Mouse (Mus musculus) myocyte (in vitro differentiated cells): Measurements from ENCODE around the gene Retnlb. TPM values are rescaled to one million over a fixed set of nuclear protein-coding genes. Genes with fewer than 3 reads are reported as not detected.

Experiments used
- H3K27me3 ChIP-seq: one replicate; pipeline ENCODE4 v1.6.1; 2011; ENCODE audit not compliant: control insufficient read depth, insufficient read depth, insufficient read length
- H3K36me3 ChIP-seq: one replicate; pipeline ENCODE4 v1.6.1; 2011; ENCODE audit not compliant: control insufficient read depth, insufficient read depth
- H3K4me2 ChIP-seq: one replicate; pipeline ENCODE4 v1.6.1; 2011; ENCODE audit warnings: low read depth, control low read depth
- H3K4me3 ChIP-seq: one replicate; pipeline ENCODE4 v1.5.1; 2011; ENCODE audit warnings: mild to moderate bottlenecking, control low read depth, moderate library complexity
- H3K79me2 ChIP-seq: one replicate; pipeline ENCODE4 v1.6.1; 2011; ENCODE audit not compliant: control insufficient read depth, insufficient read depth
- H3ac ChIP-seq: one replicate; pipeline ENCODE4 v1.6.1; 2011; ENCODE audit not compliant: control insufficient read depth, insufficient read length
- CEBPB ChIP-seq: IDR thresholded peaks from 2 replicates; pipeline ENCODE4 v1.6.1; 2011; ENCODE audit warnings: mild to moderate bottlenecking, moderate library complexity; ENCODE audit not compliant: poor library complexity, insufficient read depth, severe bottlenecking
- E2F4 ChIP-seq: IDR thresholded peaks from one replicate; pipeline ENCODE4 v1.6.1; 2011; ENCODE audit warnings: mild to moderate bottlenecking, control low read depth, moderate library complexity; ENCODE audit not compliant: insufficient read depth
- MAX ChIP-seq: IDR thresholded peaks from one replicate; pipeline ENCODE4 v1.6.1; 2011; ENCODE audit warnings: low read depth, mild to moderate bottlenecking, control low read depth
- MYOD1 ChIP-seq, 3 experiments: IDR thresholded peaks; one replicate each; pipeline ENCODE4 v1.6.1; 2011; ENCODE audit warnings: control low read depth in 2 of 3, low read depth in 2 of 3, mild to moderate bottlenecking in 2 of 3, moderate library complexity in 1 of 3; ENCODE audit not compliant: insufficient read length in 2 of 3, control insufficient read depth in 1 of 3
- MYOG ChIP-seq, 3 experiments: IDR thresholded peaks; one replicate each; pipeline ENCODE4 v1.6.1; 2011; ENCODE audit warnings: control low read depth in 2 of 3, low read depth in 2 of 3, mild to moderate bottlenecking in 2 of 3; ENCODE audit not compliant: insufficient read length in 2 of 3, control insufficient read depth in 1 of 3, insufficient read depth in 1 of 3
- POLR2A ChIP-seq: IDR thresholded peaks from one replicate; pipeline ENCODE4 v1.6.1; 2011; ENCODE audit warnings: low read depth, mild to moderate bottlenecking, control low read depth, moderate library complexity; ENCODE audit not compliant: insufficient read length
- POLR2AphosphoS2 ChIP-seq: IDR thresholded peaks from one replicate; pipeline ENCODE4 v1.6.1; 2011; ENCODE audit warnings: low read depth, control low read depth; ENCODE audit not compliant: insufficient read length
- REST ChIP-seq: IDR thresholded peaks from one replicate; pipeline ENCODE4 v1.6.1; 2011; ENCODE audit warnings: mild to moderate bottlenecking, control low read depth, moderate library complexity; ENCODE audit not compliant: insufficient read depth, insufficient read length
- SRF ChIP-seq: IDR thresholded peaks from one replicate; pipeline ENCODE4 v1.6.1; 2011; ENCODE audit warnings: low read depth; ENCODE audit not compliant: control insufficient read depth, insufficient read length
- TCF12 ChIP-seq: IDR thresholded peaks from one replicate; pipeline ENCODE4 v1.6.1; 2011; ENCODE audit warnings: mild to moderate bottlenecking, control low read depth; ENCODE audit not compliant: poor library complexity, insufficient read depth, severe bottlenecking
- TCF3 ChIP-seq: IDR thresholded peaks from one replicate; pipeline ENCODE4 v1.6.1; 2011; ENCODE audit warnings: low read depth, control low read depth; ENCODE audit not compliant: insufficient read length
- USF1 ChIP-seq: IDR thresholded peaks from one replicate; pipeline ENCODE4 v1.6.1; 2011; ENCODE audit warnings: low read depth, mild to moderate bottlenecking, control low read depth, moderate library complexity
- polyA plus RNA-seq: library from polyadenylated mRNA; unstranded; fragments of >200 nt; fragmentation: generic; extraction: Trizol; gene quantifications from one replicate; pipeline ENCODE4 v1.2.1, GENCODE M21; 2012; ENCODE audit warnings: missing spikeins

Gene Retnlb
- polyA plus RNA-seq, 1 experiment, result not detected

- H3ac ChIP-seq, result no peak overlapping the region
- TF ChIP-seq POLR2AphosphoS2, result no peak
- TF ChIP-seq POLR2A, result no peak
- TF ChIP-seq CEBPB, result no peak
- TF ChIP-seq TCF12, result no peak
- TF ChIP-seq MYOD1 (IDR thresholded peaks at IDR 0.05; ENCODE audit: control insufficient read depth in 1 of 3, insufficient read length in 2 of 3, low read depth in 2 of 3), result no peak
- no peak for TF ChIP-seq E2F4
- no peak for TF ChIP-seq MYOG (IDR thresholded peaks at IDR 0.05; ENCODE audit: control insufficient read depth in 1 of 3, insufficient read depth in 1 of 3, insufficient read length in 2 of 3, low read depth in 2 of 3)
- TF ChIP-seq USF1, result no peak
- no peak for TF ChIP-seq SRF
- no peak for TF ChIP-seq MAX
- TF ChIP-seq REST, result no peak
- no peak for TF ChIP-seq TCF3
- no peaks in the 10 kb centered on the region for H3K27me3 ChIP-seq
- no peak overlapping the region for H3K4me2 ChIP-seq
- H3K4me3 ChIP-seq, result no peak overlapping the region
- H3K36me3 ChIP-seq, result no peaks in the 10 kb centered on the region
- H3K79me2 ChIP-seq, result no peaks in the 10 kb centered on the region
These were observed 51.0 kb downstream of the Retnlb start for GRCm38 (mm10) chr16:48867690-48868089.

Other genes with a start within 250 kb of the Retnlb start
- gene Trat1, start 44.8 kb upstream of the Retnlb start, polyA plus RNA-seq, result not detected
- not detected for gene Retnla, start 25.7 kb downstream of the Retnlb start, polyA plus RNA-seq
- not detected for gene Retnlg, start 55.8 kb downstream of the Retnlb start, polyA plus RNA-seq
- 2.8 TPM for gene Dzip3, start 177.3 kb downstream of the Retnlb start, polyA plus RNA-seq
- gene Cip2a, start 177.3 kb downstream of the Retnlb start, polyA plus RNA-seq, result 4.6 TPM
- gene Myh15, start 240.6 kb downstream of the Retnlb start, polyA plus RNA-seq, result not detected